Mouse (Mus musculus) hindbrain, embryonic 14.5 days (tissue): ENCODE measurements at regions not wholly inside any gene's neighbourhood (a gene's known extent, or its start where the extent isn't known, plus 50 kb on each side); places are given as distances from the start of the nearest gene placed in this dataset.
A peak's percentile ranks its signal among the peaks of the same experiment; 100 is the strongest.
"Not testable (repeated sequence)": the region's sequence is repeated elsewhere in the genome, so short reads cannot be mapped to it uniquely, and the experiment has no call there.

Experiments used
- ATAC-seq: fragments of 200-750 bp; cut with Nextera tagmentation; 2 replicates; pipeline ENCODE4 v1.8.0; 2017; ENCODE audit warnings: moderate number of reproducible peaks, mild to moderate bottlenecking, moderate TSS enrichment, moderate library complexity; ENCODE audit not compliant: low FRiP score
- DNase-seq: peaks from one replicate; pipeline ENCODE4 v3.0.0-alpha.2; 2015; ENCODE audit warnings: low spot score
- H3K27ac ChIP-seq: fragments of 300-500 bp; sonication (generic); 2 replicates; pipeline ENCODE4 v1.5.1; 2014; ENCODE audit warnings: mild to moderate bottlenecking, moderate library complexity
- H3K27me3 ChIP-seq: fragments of 300-500 bp; sonication (generic); 2 replicates; pipeline ENCODE4 v1.6.1; 2014; ENCODE audit warnings: mild to moderate bottlenecking, low read length, mixed read lengths; ENCODE audit not compliant: control insufficient read depth, insufficient read depth
- H3K36me3 ChIP-seq: fragments of 300-500 bp; sonication (generic); replicated peaks from 2 replicates; pipeline ENCODE4 v1.6.1; 2014; ENCODE audit not compliant: control insufficient read depth, insufficient read depth
- H3K4me1 ChIP-seq: fragments of 300-500 bp; sonication (generic); replicated peaks from 2 replicates; pipeline ENCODE4 v1.6.1; 2014; ENCODE audit warnings: antibody characterized with exemption, low read length, mixed read lengths; ENCODE audit not compliant: control insufficient read depth, insufficient read depth
- H3K4me2 ChIP-seq: fragments of 300-500 bp; sonication (generic); replicated peaks from 2 replicates; pipeline ENCODE4 v1.6.1; 2014; ENCODE audit warnings: mild to moderate bottlenecking, moderate library complexity
- H3K4me3 ChIP-seq: fragments of 300-500 bp; sonication (generic); replicated peaks from 2 replicates; pipeline ENCODE4 v1.5.1; 2014; ENCODE audit warnings: mild to moderate bottlenecking, low read length
- H3K9ac ChIP-seq: fragments of 300-500 bp; sonication (generic); 2 replicates; pipeline ENCODE4 v1.6.1; 2014
- H3K9me3 ChIP-seq: fragments of 300-500 bp; sonication (generic); 2 replicates; pipeline ENCODE4 v1.6.1; 2016; ENCODE audit warnings: low read length; ENCODE audit not compliant: control insufficient read depth
- WGBS: fragments of 180-500 bp; shearing (Covaris S2); extraction: QIAGEN DNeasy Blood & Tissue Kit; methylation state at CpG from one replicate; pipeline ENCODE4 v1.1.7; 2014; 5-methylcytosine and 5-hydroxymethylcytosine counted together

GRCm38 (mm10) chr14:120826187-120826586 lies 84.8 kb upstream of the Ipo5 start:
- no peaks in the 10 kb centered on the region for H3K9me3 ChIP-seq
- no peak overlapping the region for H3K9ac ChIP-seq
- DNase-seq (no peak), ATAC-seq (no peak)
- no peaks in the 10 kb centered on the region for H3K4me1 ChIP-seq
- no peak overlapping the region for H3K4me2 ChIP-seq
- no peaks in the 10 kb centered on the region for H3K27me3 ChIP-seq
- H3K27ac ChIP-seq = no peak overlapping the region
- H3K4me3 ChIP-seq = no peak overlapping the region
- 89% methylated on average over 4 of the region's 4 CpGs for WGBS
- no peaks in the 10 kb centered on the region for H3K36me3 ChIP-seq

GRCm38 (mm10) chr14:120830389-120830835 lies 80.6 kb upstream of the Ipo5 start:
- ATAC-seq = peak; percentile 56
- H3K4me3 ChIP-seq, H3K36me3 ChIP-seq, H3K9ac ChIP-seq, H3K9me3 ChIP-seq, H3K4me2 ChIP-seq, H3K27ac ChIP-seq, DNase-seq, H3K4me1 ChIP-seq, H3K27me3 ChIP-seq: not testable (repeated sequence)
- WGBS = 28% methylated on average over 18 of the region's 20 CpGs

GRCm38 (mm10) chr14:120831397-120831796 lies 79.6 kb upstream of the Ipo5 start:
- peaks cover 9% of the 10 kb centered on the region for H3K4me1 ChIP-seq
- H3K9me3 ChIP-seq = no peaks in the 10 kb centered on the region
- 62% methylated on average over 5 of the region's 5 CpGs for WGBS
- no peaks in the 10 kb centered on the region for H3K36me3 ChIP-seq
- ATAC-seq = no peak
- H3K27ac ChIP-seq = no peak overlapping the region
- H3K9ac ChIP-seq = no peak overlapping the region
- DNase-seq = no peak
- 0 out of 2 replicates have a peak overlapping the region, but pooled peaks have one; percentile 51 for H3K4me2 ChIP-seq
- no peak overlapping the region for H3K4me3 ChIP-seq
- H3K27me3 ChIP-seq = no peaks in the 10 kb centered on the region

GRCm38 (mm10) chr14:120831847-120832613 lies 79.0 kb upstream of the Ipo5 start:
- Histone ChIP-seq H3K9me3 (no peaks in the 10 kb centered on the region), H3K9ac (0 out of 2 replicates have a peak overlapping the region, but pooled peaks have one; percentile 8), H3K4me2 (peak overlapping the region; percentile 51), H3K4me3 (0 out of 2 replicates have a peak overlapping the region, but pooled peaks have one; percentile 9), H3K36me3 (no peaks in the 10 kb centered on the region), H3K27me3 (no peaks in the 10 kb centered on the region), H3K4me1 (peaks cover 9% of the 10 kb centered on the region), H3K27ac (peak overlapping the region; percentile 47; the same call in 1 of the 2 replicates)
- WGBS = 7% methylated on average over 23 of the region's 23 CpGs
- DNase-seq (peak; percentile 97), ATAC-seq (peak; percentile 81)

GRCm38 (mm10) chr14:120834821-120835220 lies 76.2 kb upstream of the Ipo5 start:
- ATAC-seq = no peak
- H3K9ac ChIP-seq = no peak overlapping the region
- no peaks in the 10 kb centered on the region for H3K36me3 ChIP-seq
- H3K4me2 ChIP-seq = no peak overlapping the region
- no peaks in the 10 kb centered on the region for H3K27me3 ChIP-seq
- H3K4me1 ChIP-seq = peaks cover 9% of the 10 kb centered on the region
- 86% methylated on average over 4 of the region's 4 CpGs for WGBS
- H3K9me3 ChIP-seq = no peaks in the 10 kb centered on the region
- H3K27ac ChIP-seq = no peak overlapping the region
- DNase-seq = no peak
- H3K4me3 ChIP-seq = no peak overlapping the region

- DNase-seq (no peak), ATAC-seq (no peak)
- no peaks in the 10 kb centered on the region for H3K27me3 ChIP-seq
Measured at GRCm38 (mm10) chr14:120835758-120836157, 75.3 kb upstream of the Ipo5 start.

GRCm38 (mm10) chr14:120836535-120837316 lies 74.3 kb upstream of the Ipo5 start:
- Histone ChIP-seq H3K27ac (no peak overlapping the region), H3K9me3 (no peaks in the 10 kb centered on the region), H3K36me3 (no peaks in the 10 kb centered on the region), H3K4me3 (no peak overlapping the region), H3K4me2 (no peak overlapping the region), H3K9ac (no peak overlapping the region), H3K4me1 (peaks cover 9% of the 10 kb centered on the region), H3K27me3 (no peaks in the 10 kb centered on the region)
- WGBS = 92% methylated on average over 12 of the region's 12 CpGs
- DNase-seq (no peak), ATAC-seq (no peak)

More at GRCm38 (mm10) chr14:120835758-120836157, 75.3 kb upstream of the Ipo5 start:
- H3K9ac ChIP-seq = no peak overlapping the region
- H3K4me3 ChIP-seq = no peak overlapping the region
- no peaks in the 10 kb centered on the region for H3K36me3 ChIP-seq
- WGBS = 72% methylated on average over 5 of the region's 5 CpGs
- no peak overlapping the region for H3K4me2 ChIP-seq
- H3K27ac ChIP-seq = no peak overlapping the region
- H3K9me3 ChIP-seq = no peaks in the 10 kb centered on the region
- peaks cover 9% of the 10 kb centered on the region for H3K4me1 ChIP-seq

GRCm38 (mm10) chr14:120840900-120841299 lies 70.1 kb upstream of the Ipo5 start:
- Histone ChIP-seq H3K4me1 (no peaks in the 10 kb centered on the region), H3K27ac (no peak overlapping the region), H3K4me3 (no peak overlapping the region), H3K36me3 (no peaks in the 10 kb centered on the region), H3K27me3 (no peaks in the 10 kb centered on the region), H3K9ac (no peak overlapping the region), H3K4me2 (no peak overlapping the region), H3K9me3 (no peaks in the 10 kb centered on the region)
- WGBS = 88% methylated on average over 6 of the region's 6 CpGs
- no peak for DNase-seq
- ATAC-seq = no peak

- Histone ChIP-seq H3K4me1 (no peaks in the 10 kb centered on the region), H3K36me3 (no peaks in the 10 kb centered on the region), H3K9me3 (no peaks in the 10 kb centered on the region), H3K9ac (no peak overlapping the region), H3K27ac (no peak overlapping the region), H3K4me2 (no peak overlapping the region), H3K27me3 (no peaks in the 10 kb centered on the region), H3K4me3 (no peak overlapping the region)
- WGBS = 86% methylated on average over 6 of the region's 6 CpGs
- DNase-seq (no peak), ATAC-seq (no peak)
Measured at GRCm38 (mm10) chr14:120841311-120841710, 69.7 kb upstream of the Ipo5 start.
